Mouse (Mus musculus): ENCODE measurements around the gene Scrn1. TPM values are rescaled to one million over a fixed set of nuclear protein-coding genes. Genes with fewer than 3 reads are reported as not detected.

Scrn1 gene
- polyA plus RNA-seq, 1 experiment, result 40.6 TPM

DNA sequence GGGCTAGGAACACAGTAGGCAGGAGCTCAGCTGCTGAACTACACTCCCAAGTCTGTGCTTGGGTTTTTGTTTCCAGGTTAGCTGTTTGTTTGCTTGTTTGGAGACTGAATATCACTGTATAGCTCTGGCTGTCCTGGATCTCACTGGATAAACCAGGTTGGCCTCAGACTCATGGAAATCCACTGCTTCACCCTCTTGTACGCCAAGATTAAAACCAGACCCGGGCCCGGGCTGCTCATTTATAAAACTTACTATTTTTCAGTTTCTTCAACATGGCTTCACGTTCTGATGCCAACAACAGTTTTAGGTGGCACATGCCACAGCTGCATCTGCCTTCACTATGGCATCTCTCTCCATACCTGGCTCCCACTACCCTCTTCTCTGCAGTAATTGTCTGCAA lies 2.7 kb downstream of the Scrn1 start:
- Histone ChIP-seq H3K27me3 (ENCODE audit: control insufficient read depth, insufficient read depth, insufficient read length) (no peaks in the 10 kb centered on the region), H3K4me3 (ENCODE audit: insufficient read depth, poor library complexity, severe bottlenecking) (no peak overlapping the region), H3ac (ENCODE audit: control insufficient read depth, insufficient read length, low read depth) (no peak overlapping the region)

DNA sequence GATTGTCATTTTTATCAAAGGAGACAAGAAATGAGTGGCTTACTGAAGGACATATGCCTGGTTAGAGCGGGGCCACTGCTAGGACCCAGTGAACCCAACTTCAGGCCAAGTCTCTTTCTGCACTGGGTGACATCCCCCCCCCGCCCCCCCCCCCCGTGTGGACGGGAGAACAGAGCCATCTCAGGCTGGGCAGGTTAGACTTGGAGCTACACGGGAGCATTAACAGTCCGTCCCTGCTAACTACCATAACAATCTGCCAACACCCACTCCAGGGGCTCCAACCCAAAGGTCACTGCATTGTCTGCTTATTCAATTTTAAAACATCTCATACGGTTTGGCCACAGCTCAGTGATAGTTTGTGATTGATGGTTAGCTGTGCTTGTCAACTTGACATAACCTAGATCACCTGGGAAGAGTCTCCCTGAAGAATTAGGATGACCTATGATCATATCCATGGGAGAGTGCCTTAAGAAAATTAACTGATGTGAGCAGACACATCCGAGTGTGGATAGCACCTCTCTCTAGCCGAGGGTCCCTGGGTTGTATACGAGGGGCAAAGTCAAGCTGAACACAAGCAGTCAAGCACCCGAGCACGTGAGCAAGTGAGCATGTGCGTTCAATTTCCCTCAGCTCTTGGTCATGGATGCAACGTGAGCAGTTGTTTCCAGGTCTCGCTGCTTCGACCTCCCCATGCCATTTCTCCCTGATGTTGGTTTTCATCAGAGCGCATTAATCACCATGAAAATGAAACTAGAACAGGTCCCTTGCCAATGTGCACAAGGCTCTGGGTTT lies 4.1 kb downstream of the Scrn1 start:
- Histone ChIP-seq H3K4me3 (ENCODE audit: insufficient read depth, poor library complexity, severe bottlenecking) (no peak overlapping the region), H3K79me2 (ENCODE audit: control insufficient read depth, insufficient read depth) (peaks cover 7% of the 10 kb centered on the region), H3K27me3 (ENCODE audit: control insufficient read depth, insufficient read depth, insufficient read length) (no peaks in the 10 kb centered on the region), H3K36me3 (ENCODE audit: control insufficient read depth, insufficient read depth) (no peaks in the 10 kb centered on the region), H3ac (ENCODE audit: control insufficient read depth, insufficient read length, low read depth) (no peak overlapping the region), H3K79me3 (ENCODE audit: low read depth) (peaks cover 2% of the 10 kb centered on the region)
- TF ChIP-seq MYOD1 (IDR thresholded peaks at IDR 0.05; ENCODE audit: control insufficient read depth, insufficient read length, low read depth) (no peak), MYOG (IDR thresholded peaks at IDR 0.05; ENCODE audit: control insufficient read depth, extremely low read depth, insufficient read length) (no peak), MAX (IDR thresholded peaks at IDR 0.05) (no peak), FOSL1 (IDR thresholded peaks at IDR 0.05; ENCODE audit: insufficient read depth, low read length, poor library complexity, severe bottlenecking) (no peak), CEBPB (IDR thresholded peaks at IDR 0.05; ENCODE audit: low read depth) (no peak), CTCF (IDR thresholded peaks at IDR 0.05; ENCODE audit: control insufficient read depth, insufficient read depth, insufficient read length) (no peak), USF1 (IDR thresholded peaks at IDR 0.05; ENCODE audit: low read depth) (no peak)

More for the DNA sequence above, 2.7 kb downstream of the Scrn1 start:
- TF ChIP-seq FOSL1 (IDR thresholded peaks at IDR 0.05; ENCODE audit: insufficient read depth, low read length, poor library complexity, severe bottlenecking) (no peak), USF1 (IDR thresholded peaks at IDR 0.05; ENCODE audit: low read depth) (no peak), MYOD1 (IDR thresholded peaks at IDR 0.05; ENCODE audit: control insufficient read depth, insufficient read length, low read depth) (no peak), CTCF (IDR thresholded peaks at IDR 0.05; ENCODE audit: control insufficient read depth, insufficient read depth, insufficient read length) (no peak), MYOG (IDR thresholded peaks at IDR 0.05; ENCODE audit: control insufficient read depth, extremely low read depth, insufficient read length) (no peak), CEBPB (IDR thresholded peaks at IDR 0.05; ENCODE audit: low read depth) (no peak), MAX (IDR thresholded peaks at IDR 0.05) (no peak)
- Histone ChIP-seq H3K79me2 (ENCODE audit: control insufficient read depth, insufficient read depth) (peaks cover 7% of the 10 kb centered on the region), H3K79me3 (ENCODE audit: low read depth) (peaks cover 2% of the 10 kb centered on the region), H3K36me3 (ENCODE audit: control insufficient read depth, insufficient read depth) (no peaks in the 10 kb centered on the region)

DNA sequence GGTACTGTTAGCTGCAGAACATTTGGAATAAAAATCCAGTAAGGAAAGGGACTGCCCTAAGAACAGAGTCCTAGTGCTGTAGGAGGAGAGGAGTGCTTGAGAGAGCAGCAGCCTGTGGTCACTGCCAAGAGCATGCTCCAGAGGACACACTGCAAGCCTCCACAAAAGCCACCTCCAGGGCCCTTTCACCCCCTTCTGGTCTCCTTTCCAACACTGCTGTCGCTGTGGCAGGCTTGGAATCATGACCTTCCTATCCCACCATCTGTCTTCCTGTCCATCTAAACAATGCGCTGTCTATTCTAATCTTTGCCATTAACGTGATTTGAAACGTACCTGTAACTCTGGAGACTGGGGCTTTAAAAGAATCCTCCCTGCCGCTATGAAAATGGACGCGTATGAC lies 7.8 kb downstream of the Scrn1 start:
- Histone ChIP-seq H3K27me3 (ENCODE audit: control insufficient read depth, insufficient read depth, insufficient read length) (no peaks in the 10 kb centered on the region), H3K36me3 (ENCODE audit: control insufficient read depth, insufficient read depth) (no peaks in the 10 kb centered on the region), H3ac (ENCODE audit: control insufficient read depth, insufficient read length, low read depth) (no peak overlapping the region), H3K4me3 (ENCODE audit: insufficient read depth, poor library complexity, severe bottlenecking) (no peak overlapping the region), H3K79me3 (ENCODE audit: low read depth) (peaks cover 2% of the 10 kb centered on the region), H3K79me2 (ENCODE audit: control insufficient read depth, insufficient read depth) (no peaks in the 10 kb centered on the region)
- TF ChIP-seq MYOD1 (IDR thresholded peaks at IDR 0.05; ENCODE audit: control insufficient read depth, insufficient read length, low read depth) (no peak), MAX (IDR thresholded peaks at IDR 0.05) (no peak), MYOG (IDR thresholded peaks at IDR 0.05; ENCODE audit: control insufficient read depth, extremely low read depth, insufficient read length) (no peak), FOSL1 (IDR thresholded peaks at IDR 0.05; ENCODE audit: insufficient read depth, low read length, poor library complexity, severe bottlenecking) (no peak), CTCF (IDR thresholded peaks at IDR 0.05; ENCODE audit: control insufficient read depth, insufficient read depth, insufficient read length) (no peak), CEBPB (IDR thresholded peaks at IDR 0.05; ENCODE audit: low read depth) (no peak), USF1 (IDR thresholded peaks at IDR 0.05; ENCODE audit: low read depth) (no peak)

DNA sequence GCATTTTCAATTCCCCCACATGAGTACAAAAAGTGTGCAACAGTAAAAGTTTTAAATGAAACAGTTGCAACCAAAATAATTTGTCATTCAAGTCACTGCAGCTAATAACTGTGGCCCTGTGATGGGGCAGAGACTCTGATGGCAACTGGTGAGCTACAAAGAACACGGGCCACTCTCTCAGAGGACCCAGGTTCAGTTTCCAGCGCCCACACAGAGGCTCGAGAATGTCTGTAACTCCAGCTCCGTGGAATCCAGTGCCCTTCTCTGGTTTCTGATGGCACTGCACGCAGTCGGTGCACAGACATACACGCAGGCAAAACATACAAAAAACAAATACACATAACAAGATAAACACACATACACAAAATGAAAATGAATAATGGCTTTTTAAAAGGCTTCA lies 8.6 kb downstream of the Scrn1 start:
- H3K27me3 ChIP-seq (ENCODE audit: control insufficient read depth, insufficient read depth, insufficient read length), result no peaks in the 10 kb centered on the region
- H3K79me2 ChIP-seq (ENCODE audit: control insufficient read depth, insufficient read depth), result no peaks in the 10 kb centered on the region
- TF ChIP-seq MYOG (IDR thresholded peaks at IDR 0.05; ENCODE audit: control insufficient read depth, extremely low read depth, insufficient read length) (no peak), CTCF (IDR thresholded peaks at IDR 0.05; ENCODE audit: control insufficient read depth, insufficient read depth, insufficient read length) (no peak), FOSL1 (IDR thresholded peaks at IDR 0.05; ENCODE audit: insufficient read depth, low read length, poor library complexity, severe bottlenecking) (no peak), MAX (IDR thresholded peaks at IDR 0.05) (no peak), USF1 (IDR thresholded peaks at IDR 0.05; ENCODE audit: low read depth) (no peak)
- peaks cover 2% of the 10 kb centered on the region for H3K79me3 ChIP-seq (ENCODE audit: low read depth)
- no peak overlapping the region for H3ac ChIP-seq (ENCODE audit: control insufficient read depth, insufficient read length, low read depth)
- H3K36me3 ChIP-seq (ENCODE audit: control insufficient read depth, insufficient read depth), result no peaks in the 10 kb centered on the region
- no peak overlapping the region for H3K4me3 ChIP-seq (ENCODE audit: insufficient read depth, poor library complexity, severe bottlenecking)

DNA sequence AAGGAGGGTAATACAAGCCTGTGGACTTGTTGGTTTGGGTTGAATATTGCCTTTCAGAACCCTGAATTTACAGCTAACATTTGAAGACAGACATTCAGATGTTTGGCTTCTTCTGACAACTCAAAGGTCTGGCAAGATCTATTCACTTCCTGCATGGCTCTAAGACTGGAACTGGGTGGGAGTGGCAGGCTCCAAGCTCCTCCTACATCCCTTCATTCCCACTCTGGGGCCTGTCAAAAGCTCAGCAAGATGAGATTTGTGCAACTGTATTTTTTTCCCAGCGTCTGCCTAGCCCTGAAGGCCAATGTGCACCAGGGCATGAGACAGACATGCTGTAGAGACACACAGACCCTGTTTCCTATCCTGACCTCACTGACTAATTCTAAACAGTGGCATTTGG lies 10.5 kb downstream of the Scrn1 start:
- H3ac ChIP-seq (ENCODE audit: control insufficient read depth, insufficient read length, low read depth), result no peak overlapping the region
- H3K79me2 ChIP-seq (ENCODE audit: control insufficient read depth, insufficient read depth), result no peaks in the 10 kb centered on the region
- H3K79me3 ChIP-seq (ENCODE audit: low read depth), result no peaks in the 10 kb centered on the region
- H3K36me3 ChIP-seq (ENCODE audit: control insufficient read depth, insufficient read depth), result no peaks in the 10 kb centered on the region
- TF ChIP-seq CEBPB (IDR thresholded peaks at IDR 0.05; ENCODE audit: low read depth) (no peak), USF1 (IDR thresholded peaks at IDR 0.05; ENCODE audit: low read depth) (no peak), FOSL1 (IDR thresholded peaks at IDR 0.05; ENCODE audit: insufficient read depth, low read length, poor library complexity, severe bottlenecking) (no peak), MYOG (IDR thresholded peaks at IDR 0.05; ENCODE audit: control insufficient read depth, extremely low read depth, insufficient read length) (no peak), MYOD1 (IDR thresholded peaks at IDR 0.05; ENCODE audit: control insufficient read depth, insufficient read length, low read depth) (no peak), CTCF (IDR thresholded peaks at IDR 0.05; ENCODE audit: control insufficient read depth, insufficient read depth, insufficient read length) (no peak)
- H3K27me3 ChIP-seq (ENCODE audit: control insufficient read depth, insufficient read depth, insufficient read length), result no peaks in the 10 kb centered on the region
- H3K4me3 ChIP-seq (ENCODE audit: insufficient read depth, poor library complexity, severe bottlenecking), result no peak overlapping the region
